Mouse (Mus musculus): ENCODE results near the gene Pou4f2. TPM values are rescaled to one million over a fixed set of nuclear protein-coding genes. Genes with fewer than 3 reads are reported as not detected.

The Pou4f2 gene
- total and polyA plus RNA-seq, 2 experiments from 2014 or later: 13.0 to 34.8 TPM

- 2% methylated on average over 32 of the region's 32 CpGs for WGBS
- peak overlapping the region; percentile 38; the same call in 1 of the 2 replicates for H3K27ac ChIP-seq (ENCODE audit: low read depth, low read length)
- TF ChIP-seq CTCF (IDR thresholded peaks at IDR 0.05): no peak
- H3K4me1 ChIP-seq (ENCODE audit: insufficient read depth, low read length): peaks cover 4% of the 10 kb centered on the region; the same call in 1 of the 2 replicates
- peaks cover 41% of the 10 kb centered on the region for H3K27me3 ChIP-seq (ENCODE audit: insufficient read depth, low read length)
- peak; percentile 47 for ATAC-seq (ENCODE audit: low FRiP score)
- DNase-seq (ENCODE audit: low spot score): no peak
- H3K4me3 ChIP-seq (ENCODE audit: low read depth, low read length): peak overlapping the region; percentile 20
- H3K4me2 ChIP-seq (ENCODE audit: low read depth, low read length, poor library complexity, severe bottlenecking): peak overlapping the region; percentile 51
- H3K9me3 ChIP-seq (ENCODE audit: low read length): no peaks in the 10 kb centered on the region
- H3K36me3 ChIP-seq (ENCODE audit: insufficient read depth, low read length): no peaks in the 10 kb centered on the region
- no peak overlapping the region; the same call in 1 of the 2 replicates for H3K9ac ChIP-seq (replicated peaks; ENCODE audit: low read length, poor library complexity, severe bottlenecking)
Observed at GRCm38 (mm10) chr8:78426875-78427768, 9.3 kb downstream of the Pou4f2 start.

GRCm38 (mm10) chr8:78426455-78426854, 10.0 kb downstream of the Pou4f2 start:
- peaks cover 35% of the 10 kb centered on the region for H3K27me3 ChIP-seq (ENCODE audit: insufficient read depth, low read length)
- ATAC-seq (ENCODE audit: low FRiP score) (peak; percentile 27; the same call in 1 of the 2 replicates), DNase-seq (ENCODE audit: low spot score) (no peak)
- H3K4me2 ChIP-seq (ENCODE audit: low read depth, low read length, poor library complexity, severe bottlenecking): peak overlapping the region; percentile 51
- 6% methylated on average over 10 of the region's 10 CpGs for WGBS
- no peaks in the 10 kb centered on the region for H3K36me3 ChIP-seq (ENCODE audit: insufficient read depth, low read length)
- peaks cover 4% of the 10 kb centered on the region; the same call in 1 of the 2 replicates for H3K4me1 ChIP-seq (ENCODE audit: insufficient read depth, low read length)
- no peak overlapping the region for H3K27ac ChIP-seq (ENCODE audit: low read depth, low read length)
- H3K4me3 ChIP-seq (ENCODE audit: low read depth, low read length): peak overlapping the region; percentile 20; the same call in 1 of the 2 replicates
- no peak overlapping the region for H3K9ac ChIP-seq (replicated peaks; ENCODE audit: low read length, poor library complexity, severe bottlenecking)
- H3K9me3 ChIP-seq (ENCODE audit: low read length): no peaks in the 10 kb centered on the region
- TF ChIP-seq CTCF (IDR thresholded peaks at IDR 0.05): no peak

GRCm38 (mm10) chr8:78423937-78424336, 12.5 kb downstream of the Pou4f2 start:
- H3K9me3 ChIP-seq (ENCODE audit: low read length): no peaks in the 10 kb centered on the region
- peaks cover 4% of the 10 kb centered on the region; the same call in 1 of the 2 replicates for H3K4me1 ChIP-seq (ENCODE audit: insufficient read depth, low read length)
- H3K9ac ChIP-seq (replicated peaks; ENCODE audit: low read length, poor library complexity, severe bottlenecking): no peak overlapping the region
- no peak overlapping the region for H3K4me2 ChIP-seq (ENCODE audit: low read depth, low read length, poor library complexity, severe bottlenecking)
- H3K27ac ChIP-seq (ENCODE audit: low read depth, low read length): no peak overlapping the region
- ATAC-seq (ENCODE audit: low FRiP score): no peak
- no peak for TF ChIP-seq CTCF (IDR thresholded peaks at IDR 0.05)
- peaks cover 22% of the 10 kb centered on the region for H3K27me3 ChIP-seq (ENCODE audit: insufficient read depth, low read length)
- H3K36me3 ChIP-seq (ENCODE audit: insufficient read depth, low read length): no peaks in the 10 kb centered on the region
- 8% methylated on average over 1 of the region's 1 CpGs for WGBS
- H3K4me3 ChIP-seq (ENCODE audit: low read depth, low read length): no peak overlapping the region
- DNase-seq (ENCODE audit: low spot score): no peak

- Histone ChIP-seq H3K4me3 (ENCODE audit: low read depth, low read length) (peak overlapping the region; percentile 38), H3K27ac (ENCODE audit: low read depth, low read length) (no peak overlapping the region), H3K4me2 (ENCODE audit: low read depth, low read length, poor library complexity, severe bottlenecking) (peak overlapping the region; percentile 76), H3K4me1 (ENCODE audit: insufficient read depth, low read length) (no peaks in the 10 kb centered on the region), H3K27me3 (ENCODE audit: insufficient read depth, low read length) (peaks cover 10% of the 10 kb centered on the region; the same call in 1 of the 2 replicates), H3K36me3 (ENCODE audit: insufficient read depth, low read length) (no peaks in the 10 kb centered on the region), H3K9me3 (ENCODE audit: low read length) (no peaks in the 10 kb centered on the region), H3K9ac (replicated peaks; ENCODE audit: low read length, poor library complexity, severe bottlenecking) (no peak overlapping the region)
- ATAC-seq (ENCODE audit: low FRiP score) (peak; percentile 82), DNase-seq (ENCODE audit: low spot score) (peak; percentile 18)
- WGBS: under 1% methylated on average over 19 of the region's 19 CpGs
- peak; percentile 38 for TF ChIP-seq CTCF (IDR thresholded peaks at IDR 0.05)
Observed at GRCm38 (mm10) chr8:78420101-78420503, 16.3 kb downstream of the Pou4f2 start.

GRCm38 (mm10) chr8:78419272-78419671, 17.2 kb downstream of the Pou4f2 start:
- no peak overlapping the region for H3K9ac ChIP-seq (replicated peaks; ENCODE audit: low read length, poor library complexity, severe bottlenecking)
- no peaks in the 10 kb centered on the region for H3K4me1 ChIP-seq (ENCODE audit: insufficient read depth, low read length)
- H3K9me3 ChIP-seq (ENCODE audit: low read length): no peaks in the 10 kb centered on the region
- WGBS: 21% methylated on average over 4 of the region's 4 CpGs
- peak overlapping the region; percentile 76; the same call in 1 of the 2 replicates for H3K4me2 ChIP-seq (ENCODE audit: low read depth, low read length, poor library complexity, severe bottlenecking)
- ATAC-seq (ENCODE audit: low FRiP score): peak; percentile 17; the same call in 1 of the 2 replicates
- H3K27me3 ChIP-seq (ENCODE audit: insufficient read depth, low read length): 0 out of 2 replicates have a peak, but pooled peaks cover 5% of the 10 kb centered on the region
- peak; percentile 51 for DNase-seq (ENCODE audit: low spot score)
- H3K36me3 ChIP-seq (ENCODE audit: insufficient read depth, low read length): no peaks in the 10 kb centered on the region
- peak; percentile 56 for TF ChIP-seq CTCF (IDR thresholded peaks at IDR 0.05)
- H3K4me3 ChIP-seq (ENCODE audit: low read depth, low read length): no peak overlapping the region
- H3K27ac ChIP-seq (ENCODE audit: low read depth, low read length): no peak overlapping the region

GRCm38 (mm10) chr8:78390756-78391155, 45.7 kb downstream of the Pou4f2 start:
- no peak overlapping the region for H3K4me3 ChIP-seq (ENCODE audit: low read depth, low read length)
- H3K4me2 ChIP-seq (ENCODE audit: low read depth, low read length, poor library complexity, severe bottlenecking): no peak overlapping the region
- ATAC-seq (ENCODE audit: low FRiP score): no peak
- H3K9me3 ChIP-seq (ENCODE audit: low read length): no peaks in the 10 kb centered on the region
- DNase-seq (ENCODE audit: low spot score): no peak
- H3K4me1 ChIP-seq (ENCODE audit: insufficient read depth, low read length): no peaks in the 10 kb centered on the region
- H3K27ac ChIP-seq (ENCODE audit: low read depth, low read length): no peak overlapping the region
- no peaks in the 10 kb centered on the region for H3K27me3 ChIP-seq (ENCODE audit: insufficient read depth, low read length)
- H3K36me3 ChIP-seq (ENCODE audit: insufficient read depth, low read length): no peaks in the 10 kb centered on the region
- WGBS: 89% methylated on average over 7 of the region's 7 CpGs
- no peak for TF ChIP-seq CTCF (IDR thresholded peaks at IDR 0.05)
- H3K9ac ChIP-seq (replicated peaks; ENCODE audit: low read length, poor library complexity, severe bottlenecking): no peak overlapping the region

Other genes with a start within 250 kb of the Pou4f2 start
- 0.47 and 5.3 TPM in 2 replicates for gene Ttc29, start 223.3 kb downstream of the Pou4f2 start, total RNA-seq (2014; rRNA removed)
- 1.0 and 1.4 TPM in 2 replicates for gene Ttc29, start 223.3 kb downstream of the Pou4f2 start, polyA plus RNA-seq (2015; fragmentation: Nextera tagmentation; extraction: Ambion mirVana)
- 67.8 and 94.2 TPM in 2 replicates for gene Rbmxl1, start 72.3 kb upstream of the Pou4f2 start, total RNA-seq (2014; rRNA removed)
- gene Rbmxl1, start 72.3 kb upstream of the Pou4f2 start, polyA plus RNA-seq (2015; fragmentation: Nextera tagmentation; extraction: Ambion mirVana): 139 and 141 TPM in 2 replicates
- 10.9 and 14.9 TPM in 2 replicates for gene Slc10a7, start 72.7 kb upstream of the Pou4f2 start, total RNA-seq (2014; rRNA removed)
- gene Slc10a7, start 72.7 kb upstream of the Pou4f2 start, polyA plus RNA-seq (2015; fragmentation: Nextera tagmentation; extraction: Ambion mirVana): 6.3 and 7.7 TPM in 2 replicates

Data from midbrain, postnatal 0 days (tissue).